Mouse (Mus musculus) spleen, postnatal 4 days (tissue): ENCODE results near the gene Lgals8.
"Not testable (repeated sequence)": the region's sequence is repeated elsewhere in the genome, so short reads cannot be mapped to it uniquely, and the experiment has no call there.

ENCODE experiments used
- DNase-seq, 2 experiments: peaks; one replicate each; pipeline ENCODE4 v3.0.0; 2022; ENCODE audit warnings: low spot score in 2 of 2

The Lgals8 gene

DNA sequence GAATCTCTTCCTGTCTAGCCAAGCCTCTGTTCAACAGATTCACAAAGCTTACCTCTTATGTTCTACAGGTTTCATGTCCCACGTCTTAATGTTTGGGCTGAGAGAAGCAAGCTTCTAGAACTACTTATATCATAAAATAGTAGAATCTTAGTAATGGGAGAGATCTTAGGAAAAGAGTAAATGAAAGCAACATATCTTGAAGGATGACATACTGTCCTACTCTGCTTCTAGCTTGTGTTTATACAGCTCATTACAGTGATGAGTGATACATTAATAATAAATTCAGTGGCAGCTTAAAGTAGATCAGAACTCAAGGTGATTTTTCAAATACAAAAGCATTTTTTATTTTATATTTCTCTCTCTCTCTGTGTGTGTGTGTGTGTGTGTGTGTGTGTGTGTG, at the start of gene Lgals8:
Gene Lgals8 (minus strand): TSS at position 101 of the 400 bp plus-strand sequence.
- no peak for DNase-seq

- DNase-seq = no peak
These were observed 46.6 kb upstream of the Lgals8 start for GRCm38 (mm10) chr13:12511189-12511965.

GRCm38 (mm10) chr13:12510032-12510431, 45.3 kb upstream of the Lgals8 start:
- no peak for DNase-seq

GRCm38 (mm10) chr13:12507426-12507825, 42.7 kb upstream of the Lgals8 start:
- no peak for DNase-seq

GRCm38 (mm10) chr13:12505359-12505758, 40.6 kb upstream of the Lgals8 start:
- peak in 1 of 2 experiments; percentile 53 for DNase-seq

- no peak for DNase-seq
These were observed 38.6 kb upstream of the Lgals8 start for GRCm38 (mm10) chr13:12503238-12503751.

GRCm38 (mm10) chr13:12502665-12503237, 38.0 kb upstream of the Lgals8 start:
- no peak for DNase-seq

DNA sequence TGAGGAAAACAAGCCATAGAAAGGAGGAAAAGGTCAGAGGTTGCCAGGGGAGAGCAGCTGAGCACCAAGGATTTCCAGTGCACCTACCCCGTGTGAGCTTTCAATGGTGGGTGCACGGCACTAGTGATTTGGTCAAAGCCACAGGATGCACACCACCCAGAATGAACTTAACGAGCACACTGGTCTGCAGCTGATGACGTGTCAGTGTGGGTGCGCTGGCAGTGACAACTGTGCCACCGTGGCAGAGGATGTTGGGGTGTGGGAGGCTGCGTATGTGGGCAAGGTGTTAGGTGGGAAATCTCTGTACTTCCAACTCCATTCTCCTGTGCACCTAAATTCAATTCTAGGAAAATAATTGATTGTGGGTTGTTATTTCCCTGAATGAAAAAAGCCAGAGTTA, 34.4 kb upstream of the Lgals8 start:
- DNase-seq = no peak

DNA sequence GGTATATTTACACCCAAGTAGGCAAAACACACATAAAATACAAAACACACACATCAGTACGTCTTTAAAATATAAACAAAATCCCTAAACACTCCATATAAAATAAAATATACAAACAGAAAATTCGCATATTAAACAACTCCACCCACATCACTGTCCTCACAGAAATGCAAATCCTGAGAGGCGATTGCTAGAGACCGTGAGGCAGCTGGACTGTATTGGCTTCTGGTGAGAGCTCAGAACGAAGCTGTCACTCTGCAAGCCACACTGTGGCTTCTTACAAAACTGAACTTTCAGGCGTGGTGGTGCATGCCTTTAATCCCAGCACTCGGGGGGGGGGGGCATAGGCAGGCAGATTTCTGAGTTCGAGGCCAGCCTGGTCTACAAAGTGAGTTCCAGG, 33.1 kb upstream of the Lgals8 start:
- DNase-seq = no peak

DNA sequence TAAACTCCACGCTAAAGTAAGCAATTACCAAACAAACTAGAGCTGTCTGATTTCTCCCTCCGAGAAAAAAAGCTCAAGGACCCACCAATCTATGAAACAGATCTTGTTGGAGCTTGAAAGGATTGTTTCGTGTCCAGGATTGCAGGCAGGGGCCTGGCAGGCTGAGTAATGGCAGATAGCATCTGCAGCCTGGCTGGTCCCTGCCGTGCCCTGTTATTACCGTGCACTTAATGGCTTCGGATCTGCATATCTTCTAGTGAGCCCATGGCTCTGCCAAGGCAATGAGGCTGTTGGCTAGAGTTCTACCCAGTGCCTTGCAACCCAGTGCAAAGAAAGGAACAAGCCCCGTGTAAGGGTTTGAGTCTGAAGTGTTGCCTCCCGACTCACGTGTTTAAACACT, 30.0 kb upstream of the Lgals8 start:
- no peak for DNase-seq

GRCm38 (mm10) chr13:12492515-12492914, 27.8 kb upstream of the Lgals8 start:
- DNase-seq = no peak

DNA sequence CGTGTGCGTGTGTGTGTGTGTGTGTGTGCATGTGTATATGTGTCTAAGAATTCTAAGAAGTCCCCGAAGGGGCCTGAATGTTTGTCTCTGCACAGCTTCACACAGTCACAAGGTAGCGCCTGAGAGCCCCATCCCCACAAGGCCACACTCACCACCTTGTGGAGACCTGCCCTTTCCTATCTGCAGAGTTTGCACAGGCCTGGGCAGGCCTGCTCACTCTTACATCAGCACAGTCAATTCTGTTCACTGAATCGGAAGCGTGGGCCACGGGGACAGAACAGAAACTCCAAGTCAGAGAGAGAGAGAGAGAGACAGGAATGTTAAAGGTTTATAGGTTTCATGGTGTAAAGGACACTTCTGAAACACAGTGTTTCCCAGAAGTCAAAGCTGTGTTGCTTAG, 20.9 kb upstream of the Lgals8 start:
- no peak for DNase-seq

DNA sequence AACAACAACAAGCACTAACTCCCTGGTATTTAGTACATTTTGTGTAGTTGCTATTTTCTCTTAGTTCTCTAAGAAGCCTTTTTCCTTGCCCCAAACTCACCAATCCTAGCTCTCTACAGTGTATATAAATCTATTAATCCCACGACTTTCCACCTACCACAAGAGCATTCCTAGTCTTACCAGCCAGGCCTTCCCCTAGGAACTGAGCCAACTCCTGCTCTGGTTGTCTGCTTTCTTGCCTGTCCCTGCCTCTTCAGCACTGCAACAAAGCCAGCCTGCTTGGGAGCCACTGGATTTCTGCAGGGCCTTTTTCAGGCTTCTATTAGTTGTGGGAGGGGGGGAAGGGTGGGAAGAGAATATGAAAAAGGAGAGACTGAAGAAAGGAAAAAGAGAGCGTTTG, 20.5 kb upstream of the Lgals8 start:
- no peak for DNase-seq

GRCm38 (mm10) chr13:12479802-12480201, 15.1 kb upstream of the Lgals8 start:
- DNase-seq = no peak

GRCm38 (mm10) chr13:12478301-12478700, 13.6 kb upstream of the Lgals8 start:
- no peak for DNase-seq

DNA sequence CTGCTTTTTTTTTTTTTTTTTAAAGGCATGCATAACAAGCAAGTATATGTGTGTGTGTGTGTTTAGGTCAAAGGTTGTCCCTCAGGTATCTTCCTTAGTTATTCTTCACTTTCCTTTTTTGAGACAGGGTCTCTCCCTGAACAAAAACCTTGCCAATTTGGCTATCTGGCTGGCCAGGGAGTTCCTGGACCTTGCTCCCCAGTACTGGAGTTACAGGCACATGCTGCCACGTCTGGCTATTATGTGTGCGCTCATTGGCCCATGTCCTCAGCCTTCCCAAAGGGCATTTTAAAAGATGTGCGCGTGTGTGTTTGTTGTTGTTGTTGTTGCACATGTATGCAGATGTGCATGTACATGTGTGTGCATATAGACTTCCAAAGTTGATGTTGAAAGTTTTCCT, 12.1 kb upstream of the Lgals8 start:
- DNase-seq = no peak

DNA sequence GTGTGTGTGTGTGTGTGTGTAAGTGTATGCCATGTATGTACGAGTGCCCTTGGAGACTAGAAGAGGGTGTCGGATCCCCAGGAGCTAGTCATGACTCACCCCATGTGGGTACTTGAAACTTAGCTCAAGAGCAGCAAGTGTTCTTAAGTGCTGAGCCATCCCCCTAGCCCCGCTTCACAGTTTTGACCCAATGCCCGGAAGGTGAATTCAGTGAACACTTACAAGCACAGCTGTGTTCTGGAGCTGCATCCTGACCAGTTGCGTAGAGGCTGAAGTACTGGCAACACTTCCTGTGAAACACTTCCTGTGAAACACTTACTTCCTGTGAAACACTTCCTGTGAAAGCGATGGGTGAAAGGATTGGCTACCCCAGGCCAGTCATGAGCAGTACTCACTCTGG, 10.5 kb upstream of the Lgals8 start:
- DNase-seq = no peak

DNA sequence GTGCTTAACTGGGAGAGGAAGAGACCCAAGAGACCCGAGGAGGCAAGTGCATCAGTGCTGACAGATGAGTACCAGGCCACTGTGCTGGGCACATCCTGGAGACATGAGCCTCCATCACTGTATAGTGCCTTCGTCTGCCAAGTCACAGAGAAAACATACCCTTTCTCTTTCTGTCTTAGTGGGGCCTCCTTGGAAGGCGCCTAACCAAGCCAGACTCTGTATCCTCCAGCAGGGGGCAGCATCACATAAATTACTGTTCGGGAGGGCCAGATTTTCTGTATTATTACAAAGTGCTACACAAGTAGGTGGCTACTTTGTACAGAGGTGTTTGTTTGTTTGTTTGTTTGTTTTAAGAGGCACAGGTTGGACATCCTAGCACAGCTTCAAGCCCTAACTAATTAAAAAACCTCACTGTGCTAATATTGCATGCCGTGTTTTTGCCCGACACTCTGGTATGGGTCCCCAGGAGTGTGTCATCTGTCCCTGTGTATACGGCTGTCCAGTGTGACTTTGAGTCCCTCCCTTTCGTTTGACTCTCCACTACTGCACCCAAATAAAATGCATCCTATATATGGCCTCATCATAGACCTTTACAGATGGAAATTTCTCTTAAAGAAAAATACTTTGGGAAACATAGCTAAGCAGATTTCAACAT, 9.1 kb upstream of the Lgals8 start:
- peak; percentile 70 to 88 for DNase-seq

DNA sequence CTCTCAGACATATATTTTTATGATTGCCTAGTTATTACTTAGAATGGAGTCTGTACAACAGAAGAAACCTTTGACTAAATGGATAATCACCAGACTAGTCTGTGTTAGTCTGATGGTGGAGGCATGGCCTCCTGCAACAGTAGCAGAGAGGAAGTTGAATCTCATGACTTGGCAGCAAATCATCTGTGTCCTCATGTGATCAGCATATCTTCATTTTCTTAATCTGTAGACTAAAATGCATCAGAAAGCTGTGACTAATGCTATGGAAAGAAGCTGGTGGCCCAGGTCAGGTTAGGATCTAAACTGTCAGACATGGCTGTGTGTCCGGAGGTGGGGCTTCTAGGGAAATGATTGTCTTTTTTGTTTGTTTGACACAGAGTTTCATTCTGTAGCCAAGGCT, 3.7 kb upstream of the Lgals8 start:
- DNase-seq = no peak

DNA sequence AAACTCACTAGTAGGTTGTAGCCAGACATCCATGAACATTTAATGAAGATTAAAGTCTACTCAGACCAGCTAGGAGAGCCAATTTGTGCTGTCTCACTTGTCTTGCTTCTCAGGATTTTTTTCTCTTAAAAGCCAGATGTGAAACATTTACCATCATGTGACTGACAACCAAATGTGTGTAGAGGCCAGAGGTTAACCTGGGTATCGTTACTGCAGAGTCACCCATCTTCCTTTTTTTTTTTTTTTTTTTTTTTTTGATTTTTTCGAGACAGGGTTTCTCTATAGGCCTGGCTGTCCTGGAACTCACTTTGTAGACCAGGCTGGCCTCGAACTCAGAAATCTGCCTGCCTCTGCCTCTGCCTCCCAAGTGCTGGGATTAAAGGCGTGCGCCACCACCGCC, 585 bp downstream of the Lgals8 start:
- not testable (repeated sequence) for DNase-seq

GRCm38 (mm10) chr13:12462623-12463022, 2.1 kb downstream of the Lgals8 start:
- DNase-seq = no peak

DNA sequence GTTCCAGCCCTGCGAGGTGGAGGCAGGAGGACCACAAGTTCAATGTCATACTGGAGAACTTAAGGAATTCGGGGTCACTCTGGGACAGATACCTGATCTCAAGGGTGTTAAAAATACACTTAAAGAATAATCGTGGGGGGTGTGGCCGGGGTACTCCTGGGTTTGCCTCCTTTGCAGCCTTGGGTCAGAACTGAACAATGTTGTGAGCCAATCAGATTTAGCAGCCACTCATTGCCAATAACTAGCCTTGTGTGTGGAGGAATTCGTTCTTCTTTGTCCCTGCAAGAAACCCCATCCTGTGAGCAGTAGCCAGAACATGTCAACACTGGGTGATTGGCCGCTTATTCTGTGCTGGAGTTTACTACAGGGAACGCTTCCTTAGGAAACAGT, 3.0 kb downstream of the Lgals8 start:
- DNase-seq = no peak
